Mouse (Mus musculus): ENCODE measurements around the gene Tmem130. TPM values are rescaled to one million over a fixed set of nuclear protein-coding genes. Genes with fewer than 3 reads are reported as not detected.

Gene Tmem130
- total RNA-seq, 4 experiments from 2014 or later = 0.20 to 0.82 (median 0.45) TPM

GRCm38 (mm10) chr5:144733953-144734352 lies 27.7 kb downstream of the Tmem130 start:
- DNase-seq (ENCODE audit: low spot score) = peak; percentile 24

GRCm38 (mm10) chr5:144729216-144729615 lies 32.4 kb downstream of the Tmem130 start:
- DNase-seq (ENCODE audit: low spot score) = no peak

GRCm38 (mm10) chr5:144728237-144728636 lies 33.4 kb downstream of the Tmem130 start:
- no peak for DNase-seq (ENCODE audit: low spot score)

GRCm38 (mm10) chr5:144727119-144727518 lies 34.5 kb downstream of the Tmem130 start:
- peak; percentile 32 for DNase-seq (ENCODE audit: low spot score)

GRCm38 (mm10) chr5:144725554-144725953 lies 36.1 kb downstream of the Tmem130 start:
- DNase-seq (ENCODE audit: low spot score) = no peak

- DNase-seq (ENCODE audit: low spot score) = no peak
Observed at GRCm38 (mm10) chr5:144724926-144725325, 36.7 kb downstream of the Tmem130 start.

- no peak for DNase-seq (ENCODE audit: low spot score)
Observed at GRCm38 (mm10) chr5:144720281-144720680, 41.3 kb downstream of the Tmem130 start.

GRCm38 (mm10) chr5:144719781-144720180 lies 41.8 kb downstream of the Tmem130 start:
- DNase-seq (ENCODE audit: low spot score) = no peak

GRCm38 (mm10) chr5:144717186-144717585 lies 44.4 kb downstream of the Tmem130 start:
- no peak for DNase-seq (ENCODE audit: low spot score)

- no peak for DNase-seq (ENCODE audit: low spot score)
Observed at GRCm38 (mm10) chr5:144713371-144713770, 48.2 kb downstream of the Tmem130 start.

- DNase-seq (ENCODE audit: low spot score) = no peak
Observed at GRCm38 (mm10) chr5:144707603-144708002, 54.0 kb downstream of the Tmem130 start.

- DNase-seq (ENCODE audit: low spot score) = no peak
Observed at GRCm38 (mm10) chr5:144703464-144704368, 57.9 kb downstream of the Tmem130 start.

GRCm38 (mm10) chr5:144695289-144696060 lies 66.1 kb downstream of the Tmem130 start:
- DNase-seq (ENCODE audit: low spot score) = no peak

GRCm38 (mm10) chr5:144694161-144694560 lies 67.5 kb downstream of the Tmem130 start:
- no peak for DNase-seq (ENCODE audit: low spot score)

- DNase-seq (ENCODE audit: low spot score) = no peak
Observed at GRCm38 (mm10) chr5:144691421-144691820, 70.2 kb downstream of the Tmem130 start.

- DNase-seq (ENCODE audit: low spot score) = peak; percentile 3
Observed at GRCm38 (mm10) chr5:144688371-144688770, 73.2 kb downstream of the Tmem130 start.

Other genes with a start within 250 kb of the Tmem130 start
- under 1 TPM in 1 of 4 experiments, not detected in 3; 0.11 TPM for gene Nptx2, start 215.9 kb downstream of the Tmem130 start, total RNA-seq (2022)
- 10 to 100 TPM; 39.5 to 48.0 (median 45.7) TPM for gene Trrap, start 5.9 kb upstream of the Tmem130 start, total RNA-seq (2022)
- 10 to 100 TPM; 29.5 to 34.9 (median 30.3) TPM for gene Smurf1, start 204.0 kb upstream of the Tmem130 start, total RNA-seq (2022)

Measured in heart, adult 8-10 months (tissue).